Mouse (Mus musculus) olfactory bulb, adult 2 months (tissue): Measurements from ENCODE around the gene Snai3.

Experiments used
- CTCF ChIP-seq: fragments of 200-500 bp; IDR thresholded peaks from 2 replicates; pipeline ENCODE4 v1.5.1; 2012; ENCODE audit warnings: low read depth, mild to moderate bottlenecking, low read length, moderate library complexity; ENCODE audit not compliant: insufficient read depth
- POLR2A ChIP-seq: fragments of 200-500 bp; IDR thresholded peaks from 2 replicates; pipeline ENCODE4 v1.6.1; 2012; ENCODE audit warnings: mild to moderate bottlenecking, low read depth, low read length, moderate library complexity; ENCODE audit not compliant: insufficient read depth

- TF ChIP-seq CTCF (no peak), POLR2A (no peak)
Observed at GRCm38 (mm10) chr8:122464985-122465384, 4.5 kb upstream of the Snai3 start.
